Mouse (Mus musculus) mammary gland, adult 2 months (tissue): ENCODE data around the gene Vmn2r74. TPM values are rescaled to one million over a fixed set of nuclear protein-coding genes. Genes with fewer than 3 reads are reported as not detected.

Experiments
- polyA plus RNA-seq: library from polyadenylated mRNA; depleted of rRNA; stranded (reverse); fragments of >200 nt; gene quantifications from 2 replicates; pipeline ENCODE4 v1.2.3, GENCODE M21; 2012; ENCODE audit warnings: low replicate concordance; rRNA removed

Vmn2r74 gene
- not detected in 2 replicates for polyA plus RNA-seq

DNA sequence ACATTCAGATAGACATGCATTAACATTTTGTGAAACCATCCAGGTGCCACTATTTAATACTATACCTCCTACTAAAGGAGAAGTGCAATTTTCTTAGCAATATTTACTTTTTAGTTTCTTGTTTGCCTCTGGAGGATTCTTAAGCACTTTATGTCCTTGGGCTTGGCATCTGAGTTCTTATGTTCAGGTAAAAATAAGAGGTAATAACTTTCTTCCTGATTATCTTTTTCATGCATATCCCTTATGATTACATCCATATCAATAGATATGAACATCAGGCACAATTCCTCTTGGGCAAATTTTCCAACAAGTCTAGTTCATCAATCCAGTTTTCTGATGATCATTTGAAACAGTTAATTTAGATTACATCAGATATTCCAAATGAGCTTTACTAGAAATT lies at the start of gene Vmn2r74:
Gene Vmn2r74, minus strand, starts transcription at position 101 of the 400 bp plus-strand sequence.

Other genes with a start within 250 kb of the Vmn2r74 start
- not detected in 2 replicates for gene Vmn2r72, start 206.5 kb downstream of the Vmn2r74 start, polyA plus RNA-seq
- not detected in 2 replicates for gene Vmn2r73, start 85.4 kb downstream of the Vmn2r74 start, polyA plus RNA-seq
- gene Vmn2r75, start 210.1 kb upstream of the Vmn2r74 start, polyA plus RNA-seq, result not detected in 2 replicates